Mouse (Mus musculus) testis, postnatal 10 days (tissue): ENCODE measurements around the gene Zfp979.
"Not testable (repeated sequence)": the region's sequence is repeated elsewhere in the genome, so short reads cannot be mapped to it uniquely, and the experiment has no call there.

Experiments used
- DNase-seq: peaks from one replicate; pipeline ENCODE4 v3.0.0; 2021; ENCODE audit warnings: low spot score

The Zfp979 gene

DNA sequence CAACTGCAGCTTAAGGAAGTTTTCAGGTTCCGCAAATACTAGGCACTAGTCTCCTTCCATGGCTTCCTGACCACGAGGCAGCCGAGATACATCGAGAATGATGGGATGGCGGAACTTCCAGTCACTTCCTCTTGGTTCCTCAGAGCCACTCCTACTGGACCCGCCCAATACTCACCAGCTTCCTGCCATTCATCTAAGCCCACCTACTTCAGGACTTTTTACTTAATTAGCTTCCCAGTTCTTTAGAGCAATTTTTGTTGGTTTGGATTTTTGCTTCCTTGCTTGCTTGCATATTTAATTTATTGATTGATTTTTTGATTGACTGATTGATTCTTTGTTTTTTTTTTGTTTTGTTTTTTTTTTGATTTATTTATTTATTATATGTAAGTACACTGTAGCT lies at the start of gene Zfp979:
TSS of gene Zfp979 (minus strand) at position 101 of the 400 bp plus-strand sequence.
- DNase-seq = not testable (repeated sequence)

DNA sequence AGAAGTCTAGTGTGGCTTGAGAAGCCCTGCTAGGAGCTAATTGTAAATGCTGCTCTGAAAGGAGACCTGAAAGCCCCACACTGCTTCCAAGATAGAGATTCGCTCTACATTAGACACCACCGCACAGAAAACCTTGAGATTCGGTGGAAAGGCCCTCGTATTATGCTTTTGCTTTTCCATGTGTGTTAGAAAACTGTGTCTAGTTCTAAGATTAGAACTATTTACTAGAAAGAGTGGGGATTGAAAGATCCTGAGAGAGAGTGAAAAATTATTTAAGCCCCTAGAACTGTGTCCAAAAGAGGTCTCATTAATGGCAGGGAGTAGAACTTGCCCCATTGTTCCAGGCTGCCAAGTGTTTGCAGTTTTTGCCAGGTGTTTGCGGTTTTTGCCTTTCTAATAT lies 12.9 kb upstream of the Zfp979 start:
- DNase-seq = not testable (repeated sequence)

DNA sequence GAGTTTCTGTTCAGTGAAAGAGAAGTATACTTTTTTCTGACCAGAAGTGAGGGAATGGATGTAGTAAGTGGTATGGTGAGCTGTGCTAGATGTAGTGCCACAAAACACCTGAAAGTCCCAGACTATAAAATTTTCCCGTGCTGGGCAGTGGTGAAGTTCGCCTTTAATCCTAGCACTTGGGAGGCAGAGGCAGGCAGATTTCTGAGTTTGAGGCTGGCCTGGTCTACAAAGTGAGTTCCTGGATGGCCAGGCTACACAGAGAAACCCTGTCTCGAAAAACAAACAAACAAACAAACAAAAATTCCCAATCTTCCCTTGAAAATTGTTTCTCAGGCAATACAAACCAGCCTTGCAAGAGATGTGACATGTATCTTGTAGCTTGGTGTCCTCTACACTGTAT lies 5.1 kb upstream of the Zfp979 start:
- DNase-seq = not testable (repeated sequence)

- DNase-seq = not testable (repeated sequence)
Measured at GRCm38 (mm10) chr4:147641932-147642331, 381 bp downstream of the Zfp979 start.

- DNase-seq = not testable (repeated sequence)
Measured at GRCm38 (mm10) chr4:147633818-147634262, 8.5 kb downstream of the Zfp979 start.

DNA sequence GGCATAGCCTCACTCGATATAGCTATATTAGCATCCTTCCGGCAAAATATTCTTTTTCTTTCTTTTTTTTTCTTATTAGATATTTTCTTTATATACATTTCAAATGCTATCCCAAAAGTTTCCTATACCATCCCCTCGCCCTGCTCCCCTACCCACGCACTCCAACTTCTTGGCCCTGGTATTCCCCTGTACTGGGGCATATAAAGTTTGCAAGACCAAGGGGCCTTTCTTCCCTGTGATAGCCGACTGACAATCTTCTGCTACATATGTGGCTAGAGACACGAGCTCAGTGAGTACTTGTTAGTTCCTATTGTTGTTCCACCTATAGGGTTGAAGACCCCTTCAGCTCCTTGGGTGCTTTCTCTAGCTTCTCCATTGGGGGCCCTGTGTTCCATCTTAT lies 35.8 kb downstream of the Zfp979 start:
- not testable (repeated sequence) for DNase-seq

DNA sequence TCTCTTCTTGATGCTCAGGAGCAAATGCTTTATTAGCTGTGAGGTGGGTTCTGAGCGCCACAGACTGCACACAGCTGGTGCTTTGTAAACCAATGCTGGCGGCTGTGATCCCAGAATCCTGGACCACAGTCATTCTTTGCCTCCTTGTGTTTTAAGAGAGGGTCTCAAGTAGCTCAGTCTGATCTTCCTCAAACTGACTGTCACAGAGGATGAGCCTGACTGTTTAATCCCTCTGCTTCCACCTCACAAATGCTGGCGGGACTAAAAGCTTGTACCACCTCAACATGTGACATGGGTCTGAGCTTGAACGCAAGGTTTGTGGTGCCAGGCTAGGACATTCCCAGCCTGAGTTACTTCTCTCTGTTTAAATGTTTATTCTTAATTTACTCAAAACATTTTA lies 36.8 kb downstream of the Zfp979 start:
- DNase-seq = peak; percentile 39

DNA sequence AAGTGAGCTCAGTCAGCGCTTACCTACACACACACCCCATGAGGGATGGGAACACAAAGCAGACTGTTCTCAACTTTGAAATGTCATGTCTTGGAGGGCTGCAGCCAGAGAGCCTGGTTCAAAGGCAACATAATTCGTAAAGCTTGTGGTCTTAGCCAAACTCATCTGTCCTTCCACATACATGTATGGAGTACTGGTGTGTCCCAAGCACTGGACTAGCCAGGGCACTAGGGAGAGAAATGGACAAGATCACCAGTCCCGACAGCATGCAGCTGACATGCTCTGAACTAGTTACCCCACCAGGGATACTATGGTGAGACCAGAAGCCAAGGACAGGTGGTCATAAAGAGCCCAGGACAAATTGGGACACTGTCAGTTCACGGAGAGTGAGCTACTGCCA lies 38.5 kb downstream of the Zfp979 start:
- DNase-seq = peak; percentile 39

DNA sequence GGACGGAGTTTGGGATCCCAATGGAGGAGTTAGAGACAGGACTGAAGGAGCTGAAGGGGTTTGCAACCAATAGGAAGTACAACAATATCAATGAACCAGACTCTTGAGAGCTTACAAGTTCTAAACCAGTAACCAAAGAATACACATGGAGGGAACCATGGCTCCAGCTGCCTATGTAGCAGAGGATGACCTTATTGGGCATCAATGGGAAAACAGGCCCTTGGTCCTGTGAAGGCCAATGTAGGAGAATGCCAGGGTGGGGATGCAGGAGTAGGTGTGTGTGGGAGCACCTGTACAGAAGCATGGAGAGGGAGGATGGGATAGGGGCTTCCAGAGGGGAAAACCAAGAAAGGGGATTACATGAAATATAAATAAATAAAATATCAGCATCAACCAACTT lies 40.4 kb downstream of the Zfp979 start:
- peak; percentile 42 for DNase-seq

GRCm38 (mm10) chr4:147598831-147599230 lies 43.5 kb downstream of the Zfp979 start:
- no peak for DNase-seq

GRCm38 (mm10) chr4:147597685-147598084 lies 44.6 kb downstream of the Zfp979 start:
- no peak for DNase-seq

DNA sequence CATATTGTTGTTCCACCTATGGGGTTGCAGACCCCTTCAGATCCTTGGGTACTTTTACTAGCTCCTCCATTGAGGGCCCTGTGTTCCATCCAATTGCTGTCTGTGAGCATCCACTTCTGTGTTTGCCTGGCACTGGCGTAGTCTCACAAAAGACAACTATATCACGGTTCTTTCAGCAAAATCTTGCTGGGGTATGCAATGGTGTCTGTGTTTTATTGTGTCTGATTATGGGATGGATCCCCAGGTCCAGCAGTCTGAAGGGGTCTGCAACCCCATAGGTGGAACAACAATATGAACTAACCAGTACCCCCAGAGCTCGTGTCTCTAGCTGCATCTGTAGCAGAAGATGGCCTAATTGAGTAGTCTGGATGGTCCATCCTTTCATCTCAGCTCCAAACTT lies 47.7 kb downstream of the Zfp979 start:
- DNase-seq = not testable (repeated sequence)

DNA sequence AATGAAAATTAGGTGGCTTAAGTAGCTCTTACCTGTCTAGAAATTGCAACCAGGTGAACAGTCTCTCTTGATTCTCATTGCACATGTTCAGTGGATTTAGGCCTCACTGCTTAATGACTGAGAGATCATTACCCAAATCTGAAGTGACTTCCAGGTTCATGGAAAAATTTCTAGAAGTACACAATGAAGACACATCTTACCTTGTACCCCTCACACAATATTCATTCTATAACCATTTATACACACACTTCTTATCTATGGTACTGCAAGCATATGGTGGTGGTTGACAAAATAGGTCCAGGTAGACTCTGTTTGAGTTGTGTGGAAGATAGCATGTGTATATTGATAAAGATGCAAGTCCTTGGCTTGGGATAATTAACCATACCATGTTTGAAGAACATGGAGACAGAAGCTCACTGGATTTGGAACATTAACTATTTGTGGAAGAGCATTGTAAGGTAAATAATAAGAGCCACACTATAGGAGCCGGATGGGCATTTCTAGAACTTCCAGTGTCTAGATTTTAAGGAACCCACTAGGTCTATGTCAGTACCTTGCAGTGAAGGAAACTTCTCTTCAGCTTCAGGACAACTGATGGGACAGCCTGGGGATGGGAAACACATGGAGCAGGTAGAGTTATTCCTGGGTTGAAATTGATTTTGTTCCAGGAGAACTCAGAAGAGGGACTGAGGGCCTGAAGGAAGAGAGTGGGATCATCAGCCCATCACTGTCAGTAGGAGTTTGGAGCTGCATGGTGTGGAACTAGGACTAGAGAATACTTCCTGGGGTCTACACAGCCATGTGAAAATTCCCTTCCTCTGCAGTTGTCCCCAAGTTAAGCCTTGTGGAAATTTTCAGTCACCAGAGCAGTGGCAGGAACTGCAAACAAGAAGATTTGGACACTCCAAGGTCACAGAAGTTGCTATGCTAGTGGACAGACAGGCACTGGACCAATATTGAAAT lies 55.5 kb downstream of the Zfp979 start:
- no peak for DNase-seq

DNA sequence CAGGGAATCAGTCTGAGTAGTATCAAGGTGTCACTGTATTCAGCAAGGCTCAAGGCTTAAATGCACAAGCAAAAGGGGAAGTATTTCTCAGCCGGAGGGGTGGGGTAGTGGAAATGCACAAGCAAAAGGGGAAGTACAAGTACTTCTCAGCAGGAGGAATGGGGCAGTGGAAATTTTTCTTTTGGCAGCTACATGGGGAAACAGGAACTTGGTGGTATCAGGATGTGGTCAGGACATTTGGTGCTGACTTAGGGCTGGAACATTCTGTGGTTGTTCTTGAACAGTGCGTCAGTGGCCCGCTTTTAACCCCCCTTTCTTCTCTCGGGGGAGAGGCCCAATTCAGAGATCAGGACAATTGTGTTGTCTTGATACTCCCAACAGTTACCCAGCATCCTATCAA lies 62.9 kb downstream of the Zfp979 start:
- not testable (repeated sequence) for DNase-seq

DNA sequence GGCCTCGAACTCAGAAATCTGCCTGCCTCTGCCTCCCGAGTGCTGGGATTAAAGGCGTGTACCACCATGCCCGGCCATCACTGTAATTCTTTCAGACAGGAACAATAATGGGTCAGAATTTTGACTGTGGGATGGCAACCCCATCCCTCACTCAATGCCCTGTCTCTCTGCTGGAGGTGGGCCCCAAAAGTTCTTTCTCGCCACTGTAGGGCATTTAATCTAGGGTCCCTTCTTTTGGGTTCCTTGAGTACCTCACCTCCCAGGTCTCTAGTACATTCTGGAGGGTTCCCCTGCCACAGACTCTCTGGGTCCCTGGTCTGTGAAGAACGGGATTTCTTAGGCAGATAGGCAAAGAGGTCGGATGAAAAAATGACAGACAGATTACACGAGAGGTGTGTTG lies 71.2 kb downstream of the Zfp979 start:
- not testable (repeated sequence) for DNase-seq

DNA sequence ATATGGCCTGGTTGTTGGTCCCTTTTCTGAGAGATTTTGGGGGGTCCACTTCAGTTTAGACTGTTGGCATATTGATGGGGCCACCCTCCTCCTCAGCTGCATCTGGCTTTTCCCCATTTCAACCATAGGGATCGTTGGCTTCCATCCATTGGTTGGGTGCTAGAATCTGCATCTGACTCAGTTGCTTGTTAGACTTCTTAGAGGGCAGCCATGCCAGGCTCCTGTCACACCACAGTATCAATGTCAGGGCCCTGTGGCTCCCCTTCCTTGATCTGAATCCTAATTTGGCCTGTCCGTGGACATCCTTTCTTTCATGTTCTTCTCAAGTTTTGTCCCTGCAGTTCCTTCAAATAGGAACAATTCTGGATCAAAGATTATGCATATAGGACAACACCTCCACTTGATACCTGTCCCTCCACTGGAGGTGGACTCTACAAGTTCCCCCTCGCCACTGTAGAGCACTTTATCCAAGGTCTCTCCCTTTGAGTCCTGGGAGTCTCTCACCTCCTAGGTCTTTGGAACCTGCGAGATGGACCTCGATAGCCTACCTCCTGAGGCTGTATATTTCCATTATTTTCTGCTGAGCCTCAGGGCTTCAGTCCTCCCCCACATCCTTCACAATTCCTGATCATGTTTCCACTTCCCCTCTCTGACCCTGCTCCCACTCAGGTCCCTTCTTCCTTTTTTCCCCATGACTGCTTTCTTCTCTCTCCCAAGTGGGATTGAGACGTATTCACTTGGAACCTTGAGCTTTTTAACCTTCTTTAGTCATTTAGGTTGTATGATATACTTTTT lies 76.7 kb downstream of the Zfp979 start:
- DNase-seq = no peak
